ENCODE assay signal across 19 mouse cellular contexts in genomic region chr5:113521037-113521436, GRCm38 (mm10). TPM values are rescaled to one million over a fixed set of nuclear protein-coding genes. Genes with fewer than 3 reads are reported as not detected.
DNase-seq lines count a peak whose midpoint lies in the region.
"Had no signal": no experiment of that assay in that cellular context is flagged by ENCODE, and none has a peak within 500 bp of the region (broad histone marks: within the 10 kb centered on the region; RNA-seq: fewer than 3 reads in every experiment).

No protein-coding gene starts in this region.

- DNase-seq in adrenal gland, postnatal 14 days = peak; percentile 10
- no peak for DNase-seq in adrenal gland, adult 8-10 months
- peak; percentile 67 for DNase-seq in cerebellum, adult 9-11 months
- DNase-seq in cerebellum, adult 11-12 months = no peak
- peak; percentile 53 for DNase-seq in brain, adult 2 months (ENCODE audit: low read depth, low spot score)
- peak; percentile 25 for DNase-seq in fat pad, adult 2 months (ENCODE audit: extremely low read depth, low read depth, low spot score)
- no peak for DNase-seq in frontal cortex, postnatal 25 days (ENCODE audit: low spot score in 2 of 2)
- no peak for DNase-seq in lung, postnatal 36 days
- DNase-seq: cerebellum, adult 11 months; cerebellum, postnatal 10 days; embryo, embryonic 11 days; gastrocnemius, adult 2 months; gastrocnemius, postnatal 14 days; heart, adult 18-20 months; heart, postnatal 14 days; heart, postnatal 4 days; kidney, adult 8-10 months had no signal

RNA-seq across cellular contexts. Expression of gene Wscd2, which starts 30.9 kb away (rescaled TPM):
- total RNA-seq in adrenal gland, postnatal 14 days (2021) = 5.1 and 6.5 TPM in 2 replicates
- 10 to 100 TPM in 2 of 4 experiments, 1 to 10 TPM in 2; 5.4 to 12.6 (median 9.4) TPM for total RNA-seq in adrenal gland, adult 8-10 months (2022)
- total RNA-seq: common myeloid progenitor, adult 5-6 weeks; MEL had no signal

Comparison
In these comparisons a context has a peak if more than half of its experiments do, and no peak if none do; other contexts are left out.
1. DNase-seq: peak in adrenal gland, postnatal 14 days (single experiment), cerebellum, adult 9-11 months (single experiment), brain, adult 2 months (single experiment) and fat pad, adult 2 months (single experiment); none in adrenal gland, adult 8-10 months (single experiment), cerebellum, adult 11-12 months (single experiment), frontal cortex, postnatal 25 days (0 of 2) and lung, postnatal 36 days (single experiment).